Mouse (Mus musculus) heart, embryonic 11.5 days (tissue): ENCODE results near the gene Gabarapl2. TPM values are rescaled to one million over a fixed set of nuclear protein-coding genes. Genes with fewer than 3 reads are reported as not detected.

ENCODE experiments used
- ATAC-seq: fragments of 200-750 bp; cut with Nextera tagmentation; replicated peaks from 2 replicates; pipeline ENCODE4 v1.8.0; 2017; ENCODE audit warnings: moderate library complexity; ENCODE audit not compliant: insufficient number of reproducible peaks, low FRiP score, low TSS enrichment
- H3K27ac ChIP-seq: fragments of 300-500 bp; sonication (generic); 2 replicates; pipeline ENCODE4 v1.5.1; 2014; ENCODE audit warnings: mild to moderate bottlenecking, low read depth, low read length
- H3K27me3 ChIP-seq: fragments of 300-500 bp; sonication (generic); 2 replicates; pipeline ENCODE4 v1.6.1; 2014; ENCODE audit warnings: mild to moderate bottlenecking, low read length, mixed read lengths; ENCODE audit not compliant: control insufficient read depth, insufficient read depth
- H3K36me3 ChIP-seq: fragments of 300-500 bp; sonication (generic); 2 replicates; pipeline ENCODE4 v1.6.1; 2014; ENCODE audit warnings: mild to moderate bottlenecking, low read length, moderate library complexity, mixed read lengths; ENCODE audit not compliant: control insufficient read depth, insufficient read depth
- H3K4me1 ChIP-seq: fragments of 300-500 bp; sonication (generic); 2 replicates; pipeline ENCODE4 v1.6.1; 2014; ENCODE audit warnings: low read length; ENCODE audit not compliant: control insufficient read depth, insufficient read depth
- H3K4me2 ChIP-seq: fragments of 300-500 bp; sonication (generic); 2 replicates; pipeline ENCODE4 v1.6.1; 2014; ENCODE audit warnings: mild to moderate bottlenecking, moderate library complexity
- H3K4me3 ChIP-seq: fragments of 300-500 bp; sonication (generic); 2 replicates; pipeline ENCODE4 v1.5.1; 2014; ENCODE audit warnings: low read depth, low read length
- H3K9ac ChIP-seq: fragments of 300-500 bp; sonication (generic); 2 replicates; pipeline ENCODE4 v1.6.1; 2014; ENCODE audit warnings: mild to moderate bottlenecking, low read depth, low read length, moderate library complexity
- H3K9me3 ChIP-seq: fragments of 300-500 bp; sonication (generic); replicated peaks from 2 replicates; pipeline ENCODE4 v1.6.1; 2016; ENCODE audit warnings: low read length; ENCODE audit not compliant: control insufficient read depth
- WGBS: fragments of 180-500 bp; shearing (Covaris S2); extraction: QIAGEN DNeasy Blood & Tissue Kit; methylation state at CpG from one replicate; pipeline ENCODE4 v1.1.7; 2014; ENCODE audit not compliant: insufficient replicate concordance; 5-methylcytosine and 5-hydroxymethylcytosine counted together
- polyA plus RNA-seq: library from polyadenylated mRNA; unstranded; fragments of >200 nt; fragmentation: Nextera tagmentation; extraction: Ambion mirVana; gene quantifications from 2 replicates; pipeline ENCODE4 v1.2.1, GENCODE M21; 2014

Gabarapl2 gene
- polyA plus RNA-seq, 1 experiment from 2014 or later, result 177 TPM

- no peaks in the 10 kb centered on the region for H3K9me3 ChIP-seq
- peaks cover 19% of the 10 kb centered on the region for H3K36me3 ChIP-seq
- ATAC-seq, result no peak
- H3K27ac ChIP-seq, result no peak overlapping the region
- H3K4me2 ChIP-seq, result no peak overlapping the region
- no peak overlapping the region for H3K4me3 ChIP-seq
- peaks cover 6% of the 10 kb centered on the region; the same call in 1 of the 2 replicates for H3K4me1 ChIP-seq
- H3K9ac ChIP-seq, result no peak overlapping the region
- no peaks in the 10 kb centered on the region for H3K27me3 ChIP-seq
- WGBS, result 25% methylated on average over 7 of the region's 7 CpGs
Observed at GRCm38 (mm10) chr8:111989911-111990310, 49.4 kb downstream of the Gabarapl2 start.

GRCm38 (mm10) chr8:111991278-111991677, 50.8 kb downstream of the Gabarapl2 start:
- WGBS, result 63% methylated on average over 8 of the region's 8 CpGs
- Histone ChIP-seq H3K4me2 (peak overlapping the region; percentile 72), H3K4me3 (peak overlapping the region; percentile 68), H3K4me1 (peaks cover 6% of the 10 kb centered on the region; the same call in 1 of the 2 replicates), H3K9ac (peak overlapping the region; percentile 76), H3K9me3 (no peaks in the 10 kb centered on the region), H3K36me3 (peaks cover 29% of the 10 kb centered on the region), H3K27me3 (no peaks in the 10 kb centered on the region), H3K27ac (no peak overlapping the region)
- no peak for ATAC-seq

DNA sequence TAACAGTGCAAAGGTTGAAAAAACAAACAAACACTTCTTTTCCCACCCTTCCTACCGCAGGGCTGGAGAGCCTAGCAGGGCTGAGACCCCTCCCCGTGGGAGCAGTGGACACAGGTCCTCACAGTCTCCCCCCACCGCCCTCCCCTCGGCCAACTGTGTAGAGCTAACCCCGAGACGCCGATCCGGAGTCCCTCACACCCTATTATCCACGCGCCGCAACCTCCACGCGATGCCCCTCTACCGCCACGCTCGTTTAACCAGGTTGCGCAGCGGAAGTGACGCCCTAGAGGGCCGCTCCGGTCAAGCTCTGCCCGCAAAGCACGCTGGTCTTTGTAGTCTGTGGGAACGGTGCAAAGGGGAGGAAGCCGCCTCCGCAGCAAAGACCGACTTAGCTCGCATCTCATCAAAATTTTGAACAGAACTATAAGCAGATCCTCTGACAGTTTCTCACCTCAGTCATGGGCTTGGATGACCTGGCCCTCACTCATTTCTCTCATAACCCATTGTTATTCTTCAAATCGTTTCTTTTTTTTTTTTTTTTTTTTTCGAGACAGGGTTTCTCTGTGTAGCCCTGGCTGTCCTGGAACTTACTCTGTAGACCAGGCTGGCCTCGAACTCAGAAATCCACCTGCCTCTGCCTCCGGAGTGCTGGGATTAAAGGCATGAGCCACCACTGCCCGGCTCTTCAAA, 51.7 kb downstream of the Gabarapl2 start, which contains the start of gene Adat1:
TSS of gene Adat1 (minus strand) at position 290 of the 690 bp plus-strand sequence.
- no peaks in the 10 kb centered on the region for H3K27me3 ChIP-seq
- H3K4me1 ChIP-seq, result peaks cover 6% of the 10 kb centered on the region; the same call in 1 of the 2 replicates
- H3K4me2 ChIP-seq, result peak within 1 kb of the TSS; percentile 72
- peak; percentile 91 for ATAC-seq
- peak within 1 kb of the TSS; percentile 76 for H3K9ac ChIP-seq
- peaks cover 32% of the 10 kb centered on the region for H3K36me3 ChIP-seq
- H3K27ac ChIP-seq, result no peak within 1 kb of the TSS
- H3K4me3 ChIP-seq, result peak within 1 kb of the TSS; percentile 68
- whole genome bisulfite sequencing, result 3% methylated on average over 32 of the region's 33 CpGs
- no peaks in the 10 kb centered on the region for H3K9me3 ChIP-seq

GRCm38 (mm10) chr8:111992703-111993039, 52.2 kb downstream of the Gabarapl2 start:
- Histone ChIP-seq H3K27ac (no peak overlapping the region), H3K9ac (no peak overlapping the region), H3K9me3 (no peaks in the 10 kb centered on the region), H3K27me3 (no peaks in the 10 kb centered on the region), H3K36me3 (peaks cover 33% of the 10 kb centered on the region), H3K4me3 (no peak overlapping the region), H3K4me1 (peaks cover 6% of the 10 kb centered on the region; the same call in 1 of the 2 replicates), H3K4me2 (no peak overlapping the region)
- no peak for ATAC-seq
- WGBS, result 63% methylated on average over 3 of the region's 3 CpGs

Other genes with a start within 250 kb of the Gabarapl2 start
- not detected in 2 replicates for gene Ctrb1, start 249.7 kb upstream of the Gabarapl2 start, polyA plus RNA-seq
- gene Bcar1, start 196.9 kb upstream of the Gabarapl2 start, polyA plus RNA-seq, result 46.6 and 53.8 TPM in 2 replicates
- 163 and 173 TPM in 2 replicates for gene Cfdp1, start 86.4 kb upstream of the Gabarapl2 start, polyA plus RNA-seq
- gene Tmem170, start 64.0 kb upstream of the Gabarapl2 start, polyA plus RNA-seq, result 4.5 and 5.8 TPM in 2 replicates
- 0.99 TPM in 1 of 2 replicates, not detected in the other for gene Chst5, start 30.3 kb upstream of the Gabarapl2 start, polyA plus RNA-seq
- 5.0 and 5.6 TPM in 2 replicates for gene Tmem231, start 6.8 kb upstream of the Gabarapl2 start, polyA plus RNA-seq
- gene Adat1, start 51.6 kb downstream of the Gabarapl2 start, polyA plus RNA-seq, result 6.1 and 7.1 TPM in 2 replicates
- gene Kars, start 70.6 kb downstream of the Gabarapl2 start, polyA plus RNA-seq, result 176 and 181 TPM in 2 replicates
- gene Terf2ip, start 70.7 kb downstream of the Gabarapl2 start, polyA plus RNA-seq, result 16.7 and 18.5 TPM in 2 replicates
- gene Gm6793, start 74.3 kb downstream of the Gabarapl2 start, polyA plus RNA-seq, result 0.37 TPM in 1 of 2 replicates, not detected in the other